Mouse (Mus musculus): ENCODE measurements around the gene Tbx10. TPM values are rescaled to one million over a fixed set of nuclear protein-coding genes. Genes with fewer than 3 reads are reported as not detected.
"Not testable (repeated sequence)": the region's sequence is repeated elsewhere in the genome, so short reads cannot be mapped to it uniquely, and the experiment has no call there.

Gene Tbx10
- total and polyA plus RNA-seq, 3 experiments, result not detected

DNA sequence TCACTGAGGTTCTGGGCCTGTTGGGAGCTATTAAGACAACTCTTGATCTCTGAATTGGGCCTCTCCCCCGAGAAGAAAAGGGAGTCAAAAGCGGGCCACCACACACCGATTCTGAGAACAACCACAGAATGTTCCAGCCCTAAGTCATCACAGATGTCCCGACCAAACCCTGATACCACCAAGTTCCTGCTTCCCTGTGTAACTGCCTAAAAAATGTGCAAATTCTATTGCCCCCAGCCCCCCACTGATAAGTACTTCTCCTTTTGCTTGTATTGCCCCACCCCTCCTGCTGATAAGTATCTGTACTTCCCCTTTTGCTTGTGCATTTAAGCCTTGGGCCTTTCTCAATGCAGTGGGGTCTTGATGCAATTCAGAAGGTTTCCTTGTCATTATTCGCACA lies 51.6 kb downstream of the Tbx10 start:
- not testable (repeated sequence) for DNase-seq

DNA sequence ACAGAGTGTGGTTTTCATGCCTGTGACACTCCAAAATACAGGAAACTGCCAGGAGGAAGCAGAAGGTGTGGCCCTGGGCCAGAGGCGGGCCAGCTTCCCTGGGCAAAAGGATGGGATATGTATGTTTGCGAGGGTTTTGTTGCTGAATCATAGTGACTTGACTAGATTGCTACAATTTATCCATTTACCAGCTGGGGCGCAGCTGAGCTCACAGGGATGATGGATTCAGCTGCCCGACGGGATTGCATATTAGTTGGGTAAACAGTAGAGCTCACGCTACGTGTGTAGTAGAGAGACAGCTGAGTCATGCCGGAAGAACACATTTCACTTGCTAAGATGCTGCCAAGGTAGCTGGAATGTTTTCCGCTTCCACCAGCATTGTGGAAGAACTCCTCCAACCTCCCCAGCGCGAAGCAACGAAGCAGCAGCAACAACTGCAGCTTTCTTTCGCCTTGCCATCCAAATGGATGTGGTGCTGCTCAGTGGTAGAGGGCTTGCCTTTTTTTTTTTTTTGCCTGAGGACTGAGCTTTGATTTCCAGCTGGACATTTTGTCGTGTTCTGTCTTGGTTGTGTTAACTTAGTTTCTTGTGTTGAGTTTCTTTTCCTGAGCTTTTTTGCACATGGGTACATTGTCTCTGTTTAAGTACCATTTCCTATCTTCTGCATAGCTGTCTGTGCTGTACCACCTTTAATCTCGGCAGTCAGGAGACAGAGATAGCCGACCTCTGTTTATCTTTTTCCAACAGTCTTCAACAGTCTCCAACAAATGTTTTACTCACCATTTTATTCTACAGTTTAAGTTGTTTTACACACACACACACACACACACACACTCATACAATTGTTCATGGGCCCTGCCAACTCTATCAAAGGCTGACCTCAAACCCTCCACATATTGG lies 53.7 kb downstream of the Tbx10 start, which contains the start of gene Gstp2:
Gene Gstp2 (minus strand): TSS at position 58 of the 900 bp plus-strand sequence.
- DNase-seq, result peak; percentile 89

DNA sequence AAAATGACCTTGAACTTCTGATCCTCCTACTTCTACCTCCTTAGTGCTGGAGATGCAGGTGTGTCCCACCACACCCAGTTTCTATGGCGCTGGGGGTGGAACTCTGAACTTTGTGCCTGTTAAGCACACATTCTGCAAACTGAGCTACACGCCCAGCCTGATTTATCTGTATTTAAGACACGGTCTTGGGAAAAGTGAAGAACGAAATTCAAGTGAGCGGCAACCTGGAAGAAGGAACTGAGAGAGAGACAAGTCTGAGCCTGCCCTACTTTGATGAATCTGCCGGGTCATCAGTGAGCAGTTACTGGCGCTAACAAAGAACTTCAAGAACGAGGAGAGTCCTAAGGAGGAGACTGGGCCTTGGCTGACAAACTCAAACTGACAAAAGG lies 54.3 kb downstream of the Tbx10 start:
- DNase-seq, result no peak

DNA sequence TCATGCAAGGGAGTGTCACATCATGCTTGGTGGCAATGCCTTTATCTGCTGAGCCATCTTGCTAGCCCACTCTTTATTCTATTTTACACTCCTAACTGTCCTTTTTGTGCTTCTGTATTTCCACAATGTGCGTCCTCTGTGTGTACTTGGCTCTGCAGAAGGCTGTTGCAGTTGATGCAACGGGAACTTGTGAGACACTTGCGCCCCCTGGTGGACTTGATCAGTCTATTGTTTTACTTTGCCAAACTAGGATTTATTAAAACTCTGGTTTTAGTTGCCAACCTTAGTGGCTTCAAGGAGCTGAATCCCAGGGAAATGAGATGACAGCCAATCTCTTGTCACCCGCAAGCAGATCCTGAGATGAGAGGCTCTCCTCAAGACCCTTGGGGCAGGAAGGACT lies 55.3 kb downstream of the Tbx10 start:
- peak; percentile 80 for DNase-seq

DNA sequence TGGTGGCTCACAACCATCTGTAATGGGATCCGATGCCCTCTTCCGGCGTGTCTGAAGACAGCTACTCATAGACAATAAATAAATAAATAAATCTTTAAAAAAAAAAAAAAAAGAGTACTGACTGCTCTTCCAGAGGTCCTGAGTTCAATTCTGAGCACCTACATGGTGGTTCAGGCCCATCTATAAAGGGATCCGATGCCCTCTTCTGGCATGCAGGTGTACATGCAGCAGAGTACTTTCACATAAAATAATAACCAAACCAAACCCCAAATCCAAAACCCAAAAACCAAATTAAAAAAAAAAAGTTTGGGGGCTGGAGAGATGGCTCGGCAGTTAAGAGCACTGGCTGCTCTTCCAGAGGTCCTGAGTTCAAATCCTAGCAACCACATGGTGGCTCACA lies 56.5 kb downstream of the Tbx10 start:
- DNase-seq, result not testable (repeated sequence)

Other genes with a start within 250 kb of the Tbx10 start
Only the 30 nearest of the 32 such genes appear.
- gene Chka, start 141.0 kb upstream of the Tbx10 start, total RNA-seq (2021), result 100 to 1,000 TPM in 1 of 2 experiments, 10 to 100 TPM in 1; 42.1 to 124 TPM
- gene Chka, start 141.0 kb upstream of the Tbx10 start, polyA plus RNA-seq (2012; rRNA removed), result 149 and 154 TPM in 2 replicates
- gene Tcirg1, start 85.6 kb upstream of the Tbx10 start, total RNA-seq (2021), result 10 to 100 TPM; 63.5 to 84.6 TPM
- 181 and 204 TPM in 2 replicates for gene Tcirg1, start 85.6 kb upstream of the Tbx10 start, polyA plus RNA-seq (2012; rRNA removed)
- gene Ndufs8, start 80.0 kb upstream of the Tbx10 start, total RNA-seq (2021), result 100 to 1,000 TPM; 376 to 380 TPM
- 391 and 420 TPM in 2 replicates for gene Ndufs8, start 80.0 kb upstream of the Tbx10 start, polyA plus RNA-seq (2012; rRNA removed)
- gene Aldh3b1, start 62.9 kb upstream of the Tbx10 start, total RNA-seq (2021), result 100 to 1,000 TPM in 1 of 2 experiments, 10 to 100 TPM in 1; 26.6 to 136 TPM
- 115 and 188 TPM in 2 replicates for gene Aldh3b1, start 62.9 kb upstream of the Tbx10 start, polyA plus RNA-seq (2012; rRNA removed)
- 10 to 100 TPM; 48.3 to 59.2 TPM for gene Unc93b1, start 57.6 kb upstream of the Tbx10 start, total RNA-seq (2021)
- 180 and 186 TPM in 2 replicates for gene Unc93b1, start 57.6 kb upstream of the Tbx10 start, polyA plus RNA-seq (2012; rRNA removed)
- under 1 TPM; 0.38 to 0.63 TPM for gene Aldh3b3, start 34.1 kb upstream of the Tbx10 start, total RNA-seq (2021)
- gene Aldh3b3, start 34.1 kb upstream of the Tbx10 start, polyA plus RNA-seq (2012; rRNA removed), result 0.43 and 0.54 TPM in 2 replicates
- gene Aldh3b2, start 20.4 kb upstream of the Tbx10 start, total RNA-seq (2021), result 10 to 100 TPM; 12.2 to 15.2 TPM
- gene Aldh3b2, start 20.4 kb upstream of the Tbx10 start, polyA plus RNA-seq (2012; rRNA removed), result 4.0 and 7.6 TPM in 2 replicates
- gene Acy3, start 6.2 kb upstream of the Tbx10 start, total RNA-seq (2021), result 10 to 100 TPM; 16.5 to 22.7 TPM
- gene Acy3, start 6.2 kb upstream of the Tbx10 start, polyA plus RNA-seq (2012; rRNA removed), result 80.5 and 96.1 TPM in 2 replicates
- 10 to 100 TPM; 25.1 to 27.0 TPM for gene Nudt8, start 7.8 kb downstream of the Tbx10 start, total RNA-seq (2021)
- 36.7 and 65.9 TPM in 2 replicates for gene Nudt8, start 7.8 kb downstream of the Tbx10 start, polyA plus RNA-seq (2012; rRNA removed)
- gene Gm49405, start 7.9 kb downstream of the Tbx10 start, total RNA-seq (2021), result under 1 TPM; 0.55 to 0.69 TPM
- gene Gm49405, start 7.9 kb downstream of the Tbx10 start, polyA plus RNA-seq (2012; rRNA removed), result 1.3 and 2.0 TPM in 2 replicates
- 1 to 10 TPM; 1.1 to 1.8 TPM for gene Doc2g, start 10.6 kb downstream of the Tbx10 start, total RNA-seq (2021)
- 6.2 and 9.3 TPM in 2 replicates for gene Doc2g, start 10.6 kb downstream of the Tbx10 start, polyA plus RNA-seq (2012; rRNA removed)
- gene Ndufv1, start 20.1 kb downstream of the Tbx10 start, total RNA-seq (2021), result 100 to 1,000 TPM; 260 to 445 TPM
- gene Ndufv1, start 20.1 kb downstream of the Tbx10 start, polyA plus RNA-seq (2012; rRNA removed), result 145 and 150 TPM in 2 replicates
- 100 to 1,000 TPM; 401 to 452 TPM for gene Gstp1, start 45.2 kb downstream of the Tbx10 start, total RNA-seq (2021)
- 752 and 925 TPM in 2 replicates for gene Gstp1, start 45.2 kb downstream of the Tbx10 start, polyA plus RNA-seq (2012; rRNA removed)
- 10 to 100 TPM; 57.2 to 61.4 TPM for gene Gstp2, start 53.3 kb downstream of the Tbx10 start, total RNA-seq (2021)
- 7.9 and 13.8 TPM in 2 replicates for gene Gstp2, start 53.3 kb downstream of the Tbx10 start, polyA plus RNA-seq (2012; rRNA removed)
- 1 to 10 TPM in 1 of 2 experiments, under 1 TPM in 1; 0.62 to 2.3 TPM for gene Gstp3, start 66.8 kb downstream of the Tbx10 start, total RNA-seq (2021)
- gene Gstp3, start 66.8 kb downstream of the Tbx10 start, polyA plus RNA-seq (2012; rRNA removed), result 0.79 and 0.83 TPM in 2 replicates
- not detected for gene Cabp2, start 88.8 kb downstream of the Tbx10 start, total RNA-seq (2021)
- gene Cabp2, start 88.8 kb downstream of the Tbx10 start, polyA plus RNA-seq (2012; rRNA removed), result not detected in 2 replicates
- gene Cdk2ap2, start 104.4 kb downstream of the Tbx10 start, total RNA-seq (2021), result 100 to 1,000 TPM; 128 to 131 TPM
- gene Cdk2ap2, start 104.4 kb downstream of the Tbx10 start, polyA plus RNA-seq (2012; rRNA removed), result 339 and 371 TPM in 2 replicates
- gene Pitpnm1, start 107.2 kb downstream of the Tbx10 start, total RNA-seq (2021), result 10 to 100 TPM; 87.4 to 87.6 TPM
- 164 and 171 TPM in 2 replicates for gene Pitpnm1, start 107.2 kb downstream of the Tbx10 start, polyA plus RNA-seq (2012; rRNA removed)
- 100 to 1,000 TPM; 102 to 134 TPM for gene Aip, start 133.1 kb downstream of the Tbx10 start, total RNA-seq (2021)
- 89.5 and 99.3 TPM in 2 replicates for gene Aip, start 133.1 kb downstream of the Tbx10 start, polyA plus RNA-seq (2012; rRNA removed)
- gene Gpr152, start 147.0 kb downstream of the Tbx10 start, total RNA-seq (2021), result under 1 TPM; 0.09 to 0.17 TPM
- 0.10 and 0.18 TPM in 2 replicates for gene Gpr152, start 147.0 kb downstream of the Tbx10 start, polyA plus RNA-seq (2012; rRNA removed)
- gene Cabp4, start 151.3 kb downstream of the Tbx10 start, total RNA-seq (2021), result under 1 TPM; 0.29 to 0.69 TPM
- gene Cabp4, start 151.3 kb downstream of the Tbx10 start, polyA plus RNA-seq (2012; rRNA removed), result 0.12 and 0.26 TPM in 2 replicates
- 100 to 1,000 TPM; 154 to 202 TPM for gene Coro1b, start 155.9 kb downstream of the Tbx10 start, total RNA-seq (2021)
- gene Coro1b, start 155.9 kb downstream of the Tbx10 start, polyA plus RNA-seq (2012; rRNA removed), result 199 and 225 TPM in 2 replicates
- gene Ptprcap, start 160.9 kb downstream of the Tbx10 start, total RNA-seq (2021), result 1 to 10 TPM; 2.5 to 5.7 TPM
- 54.9 and 57.6 TPM in 2 replicates for gene Ptprcap, start 160.9 kb downstream of the Tbx10 start, polyA plus RNA-seq (2012; rRNA removed)
- 10 to 100 TPM; 27.6 to 39.5 TPM for gene Rps6kb2, start 170.6 kb downstream of the Tbx10 start, total RNA-seq (2021)
- gene Rps6kb2, start 170.6 kb downstream of the Tbx10 start, polyA plus RNA-seq (2012; rRNA removed), result 48.3 and 60.8 TPM in 2 replicates
- 1 to 10 TPM; 2.9 to 5.8 TPM for gene Carns1, start 182.7 kb downstream of the Tbx10 start, total RNA-seq (2021)
- 3.8 and 5.1 TPM in 2 replicates for gene Carns1, start 182.7 kb downstream of the Tbx10 start, polyA plus RNA-seq (2012; rRNA removed)
- gene Tbc1d10c, start 198.5 kb downstream of the Tbx10 start, total RNA-seq (2021), result under 1 TPM in 1 of 2 experiments, not detected in 1; 0.97 TPM
- 2.1 and 4.8 TPM in 2 replicates for gene Tbc1d10c, start 198.5 kb downstream of the Tbx10 start, polyA plus RNA-seq (2012; rRNA removed)
- gene Ppp1ca, start 199.3 kb downstream of the Tbx10 start, total RNA-seq (2021), result 100 to 1,000 TPM; 342 to 392 TPM
- 443 and 514 TPM in 2 replicates for gene Ppp1ca, start 199.3 kb downstream of the Tbx10 start, polyA plus RNA-seq (2012; rRNA removed)
- gene Rad9a, start 208.9 kb downstream of the Tbx10 start, total RNA-seq (2021), result 10 to 100 TPM in 1 of 2 experiments, 1 to 10 TPM in 1; 6.9 to 12.3 TPM
- gene Rad9a, start 208.9 kb downstream of the Tbx10 start, polyA plus RNA-seq (2012; rRNA removed), result 16.4 and 17.2 TPM in 2 replicates
- gene Clcf1, start 221.5 kb downstream of the Tbx10 start, total RNA-seq (2021), result 1 to 10 TPM; 5.5 to 9.0 TPM
- gene Clcf1, start 221.5 kb downstream of the Tbx10 start, polyA plus RNA-seq (2012; rRNA removed), result 16.3 and 19.3 TPM in 2 replicates
- gene AC109138.7, start 221.6 kb downstream of the Tbx10 start, total RNA-seq (2021), result not detected
- not detected in 2 replicates for gene AC109138.7, start 221.6 kb downstream of the Tbx10 start, polyA plus RNA-seq (2012; rRNA removed)